Mouse (Mus musculus) gastrocnemius, postnatal 36 days (tissue): ENCODE results near the gene Sh2d6. TPM values are rescaled to one million over a fixed set of nuclear protein-coding genes. Genes with fewer than 3 reads are reported as not detected.
"Not testable (repeated sequence)": the region's sequence is repeated elsewhere in the genome, so short reads cannot be mapped to it uniquely, and the experiment has no call there.

Experiments
- DNase-seq, 2 experiments: peaks; one replicate each; pipeline ENCODE4 v3.0.0; 2022
- intact Hi-C: fragments of 180-260 bp; cut with DNase I; formaldehyde crosslinking; loops from one replicate; pipeline ENCODE4 v1.15.1; 2025
- total RNA-seq, 2 experiments: library from RNA; stranded (reverse); gene quantifications; 2 replicates each; pipeline ENCODE4 v1.2.3; 2021

Gene Sh2d6
- total RNA-seq, 2 experiments from 2014 or later, result 0.66 to 1.7 TPM

GRCm38 (mm10) chr6:72509872-72510435 lies 11.6 kb downstream of the Sh2d6 start:
- intact Hi-C loops, result no loop called here
- no peak for DNase-seq

DNA sequence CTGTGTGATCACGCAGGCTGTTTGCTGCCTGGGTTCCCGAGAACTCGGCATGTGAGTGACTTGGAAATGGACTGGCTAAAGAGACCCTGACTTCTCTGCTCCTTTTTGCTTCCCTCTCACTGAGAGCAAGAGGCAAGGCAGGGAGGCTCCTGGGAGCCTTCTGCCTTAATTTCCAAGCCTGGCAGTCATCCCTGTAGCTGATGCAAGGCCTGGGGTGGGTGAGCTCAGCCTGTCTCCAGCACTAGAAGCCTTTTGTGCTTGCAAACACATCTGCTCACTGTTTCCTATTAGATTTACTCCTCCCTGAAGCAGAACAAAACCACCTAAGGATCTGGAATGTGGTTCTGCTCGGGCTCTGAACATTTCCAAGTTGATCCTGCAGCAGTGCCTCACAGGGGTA lies 12.9 kb downstream of the Sh2d6 start:
- intact Hi-C loops, result no loop called here

DNA sequence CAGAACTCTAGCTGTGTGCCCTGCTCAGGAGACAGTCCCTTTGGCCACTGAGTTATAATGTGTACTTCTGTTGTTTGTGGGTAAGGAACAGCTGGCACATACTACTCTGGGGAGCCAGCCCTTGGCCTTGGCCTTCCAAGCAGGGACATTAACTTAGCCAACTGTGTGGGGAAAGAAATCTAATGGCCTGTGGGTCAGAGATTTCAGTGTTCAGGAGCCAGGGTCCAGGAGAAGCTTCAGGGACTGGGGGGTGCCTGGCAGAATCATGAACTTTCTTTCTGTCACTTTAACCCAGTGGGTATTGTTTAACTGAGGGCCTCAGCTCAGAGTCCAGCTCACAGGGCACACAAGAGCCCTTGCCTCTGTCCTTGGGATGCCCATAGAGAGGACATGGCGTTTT lies 15.4 kb downstream of the Sh2d6 start:
- DNase-seq, result no peak
- intact Hi-C loops, result no loop called here

More for the DNA sequence above, 12.9 kb downstream of the Sh2d6 start:
- DNase-seq, result no peak

GRCm38 (mm10) chr6:72503939-72504338 lies 17.6 kb downstream of the Sh2d6 start:
- intact Hi-C loops, result no loop called here
- no peak for DNase-seq

DNA sequence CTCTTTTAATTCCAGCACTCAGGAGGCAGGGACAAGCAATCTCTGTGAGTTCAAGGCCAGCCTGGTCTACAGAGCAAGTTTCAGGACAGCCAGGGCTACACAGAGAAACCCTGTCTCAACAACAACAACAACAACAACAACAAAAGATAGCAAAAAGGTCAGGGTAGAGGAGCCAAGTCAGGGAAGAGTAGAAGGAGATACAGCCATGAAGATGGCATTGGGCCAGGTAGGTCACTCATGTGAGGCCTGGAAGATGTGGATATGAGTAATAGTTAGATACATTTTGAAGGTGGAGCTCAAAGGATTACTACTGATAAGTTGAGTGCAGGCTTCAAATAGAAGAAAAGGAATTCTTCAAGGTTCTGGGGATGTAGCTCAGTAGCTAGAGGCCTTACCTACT lies 18.2 kb downstream of the Sh2d6 start:
- intact Hi-C loops, result no loop called here
- no peak for DNase-seq

GRCm38 (mm10) chr6:72498950-72499349 lies 22.6 kb downstream of the Sh2d6 start:
- intact Hi-C loops, result no loop called here
- DNase-seq, result no peak

DNA sequence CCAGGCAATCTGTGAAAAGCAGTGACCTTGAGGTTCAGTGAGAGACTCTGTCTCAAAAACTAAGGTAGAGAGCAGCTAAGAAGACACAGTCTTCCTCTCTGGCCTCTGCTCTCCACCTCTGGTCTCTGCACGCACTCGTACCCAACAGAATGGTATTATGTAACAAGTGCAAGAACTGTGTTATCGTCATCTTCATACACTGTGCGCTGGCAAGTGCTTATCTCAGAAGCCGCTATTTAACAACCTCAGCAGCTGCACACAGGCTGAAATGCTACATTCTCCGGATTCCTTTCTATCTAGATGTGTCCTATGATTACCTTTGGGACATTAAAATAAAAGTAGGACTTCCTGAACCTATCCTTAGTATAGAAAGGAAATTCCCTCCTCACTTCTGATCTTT lies 28.6 kb downstream of the Sh2d6 start:
- intact Hi-C loops, result no loop called here
- no peak for DNase-seq

GRCm38 (mm10) chr6:72491151-72491550 lies 30.4 kb downstream of the Sh2d6 start:
- no peak for DNase-seq
- intact Hi-C loops, result no loop called here

DNA sequence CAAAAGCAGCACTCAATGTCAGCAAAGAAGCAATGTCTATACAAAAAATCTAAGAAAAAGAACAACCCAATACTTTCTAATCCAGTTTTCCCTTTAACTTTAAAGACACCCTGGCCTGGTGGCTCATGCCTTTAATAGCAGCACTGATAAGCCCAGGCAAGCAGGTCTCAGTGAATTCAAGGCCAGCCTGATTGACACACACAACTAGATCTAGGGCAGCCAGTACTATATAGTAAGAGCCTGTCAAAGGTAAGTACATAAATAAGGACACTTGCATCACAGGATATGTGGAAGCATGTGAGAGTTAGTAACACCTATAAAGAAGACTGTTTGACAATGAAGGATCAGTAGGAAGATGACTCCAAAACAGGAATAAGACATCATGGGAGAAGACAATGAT lies 32.0 kb downstream of the Sh2d6 start:
- intact Hi-C loops, result no loop called here
- DNase-seq, result no peak

DNA sequence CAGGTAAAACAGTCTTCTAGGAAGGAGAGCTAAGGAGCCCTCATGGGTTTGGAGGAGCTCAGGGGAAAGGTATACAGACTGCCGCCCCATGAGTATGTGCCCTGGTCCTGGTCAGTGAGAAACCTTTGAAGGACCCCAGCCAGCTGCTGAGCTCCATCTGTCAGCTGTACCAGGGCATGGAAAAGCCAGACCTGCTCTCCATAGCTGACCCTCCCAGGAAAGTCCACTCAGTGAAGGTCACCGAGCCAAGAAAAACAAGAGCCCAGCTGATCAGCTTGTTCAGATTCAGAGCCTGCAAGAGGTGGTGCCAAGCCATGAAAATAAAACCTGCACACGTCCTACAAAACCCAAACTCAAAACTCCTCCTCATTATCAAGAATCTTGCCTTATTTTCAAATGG lies 32.7 kb downstream of the Sh2d6 start:
- DNase-seq, result no peak
- intact Hi-C loops, result no loop called here

DNA sequence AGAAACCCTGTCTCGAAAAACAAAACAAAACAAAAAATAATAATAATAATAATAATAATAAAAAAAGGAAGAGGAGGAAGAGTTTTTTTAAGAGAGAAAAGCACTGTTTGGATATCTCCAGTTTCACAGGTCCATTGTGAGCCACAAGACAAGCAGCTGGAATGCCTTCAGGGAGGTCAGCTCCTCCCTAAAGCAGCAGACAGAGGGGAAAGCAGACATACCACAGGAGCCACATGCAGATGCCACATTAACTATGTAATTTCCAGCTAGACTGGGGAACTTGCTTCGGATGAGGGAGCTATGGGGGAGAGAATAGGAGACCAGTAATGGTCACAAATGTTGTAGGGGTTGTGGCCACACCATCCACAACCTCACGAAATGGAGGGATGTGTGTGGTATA lies 34.2 kb downstream of the Sh2d6 start:
- intact Hi-C loops, result no loop called here
- no peak for DNase-seq

- intact Hi-C loops, result loop anchor here (1.0 kb wide), 1 partner anchor 44 kb away; no protein-coding TSS in a partner anchor
- DNase-seq, result no peak
Measured at GRCm38 (mm10) chr6:72486307-72486706, 35.2 kb downstream of the Sh2d6 start.

GRCm38 (mm10) chr6:72484887-72485286 lies 36.6 kb downstream of the Sh2d6 start:
- no peak for DNase-seq
- intact Hi-C loops, result no loop called here

DNA sequence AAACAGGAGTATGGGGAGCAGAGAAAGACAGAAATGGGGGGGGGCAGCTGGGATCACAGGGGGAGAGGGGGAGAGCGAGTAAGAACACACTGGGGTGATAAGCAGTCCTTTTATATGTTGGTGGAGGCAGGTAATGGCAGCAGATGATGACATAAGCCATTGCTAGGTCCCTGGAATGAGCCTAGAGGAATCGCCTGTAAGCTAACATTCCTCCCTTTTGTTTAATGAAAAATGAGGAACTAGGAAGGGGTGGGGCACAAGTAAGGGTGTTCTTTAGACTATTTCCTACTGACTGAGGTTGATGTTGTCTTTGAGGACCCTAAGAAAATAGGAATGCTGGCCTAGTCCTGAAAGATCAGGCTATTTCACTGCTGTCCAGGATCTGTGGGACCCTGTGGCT lies 39.4 kb downstream of the Sh2d6 start:
- no peak for DNase-seq
- intact Hi-C loops, result no loop called here

DNA sequence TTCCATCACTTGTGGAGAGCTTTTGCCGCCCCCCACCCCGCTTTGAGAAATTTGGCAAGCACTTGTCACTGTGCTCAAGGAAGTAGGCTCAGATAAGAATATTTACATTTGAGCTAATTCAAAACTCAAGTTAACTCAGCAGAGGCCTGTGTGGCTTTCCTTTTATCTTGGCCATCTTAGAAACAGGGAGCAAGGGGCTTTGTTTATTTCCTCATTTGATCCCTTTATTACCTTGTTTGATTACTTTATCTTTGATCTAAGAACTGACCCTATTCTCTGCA lies 41.1 kb downstream of the Sh2d6 start:
- no peak for DNase-seq
- intact Hi-C loops, result no loop called here

DNA sequence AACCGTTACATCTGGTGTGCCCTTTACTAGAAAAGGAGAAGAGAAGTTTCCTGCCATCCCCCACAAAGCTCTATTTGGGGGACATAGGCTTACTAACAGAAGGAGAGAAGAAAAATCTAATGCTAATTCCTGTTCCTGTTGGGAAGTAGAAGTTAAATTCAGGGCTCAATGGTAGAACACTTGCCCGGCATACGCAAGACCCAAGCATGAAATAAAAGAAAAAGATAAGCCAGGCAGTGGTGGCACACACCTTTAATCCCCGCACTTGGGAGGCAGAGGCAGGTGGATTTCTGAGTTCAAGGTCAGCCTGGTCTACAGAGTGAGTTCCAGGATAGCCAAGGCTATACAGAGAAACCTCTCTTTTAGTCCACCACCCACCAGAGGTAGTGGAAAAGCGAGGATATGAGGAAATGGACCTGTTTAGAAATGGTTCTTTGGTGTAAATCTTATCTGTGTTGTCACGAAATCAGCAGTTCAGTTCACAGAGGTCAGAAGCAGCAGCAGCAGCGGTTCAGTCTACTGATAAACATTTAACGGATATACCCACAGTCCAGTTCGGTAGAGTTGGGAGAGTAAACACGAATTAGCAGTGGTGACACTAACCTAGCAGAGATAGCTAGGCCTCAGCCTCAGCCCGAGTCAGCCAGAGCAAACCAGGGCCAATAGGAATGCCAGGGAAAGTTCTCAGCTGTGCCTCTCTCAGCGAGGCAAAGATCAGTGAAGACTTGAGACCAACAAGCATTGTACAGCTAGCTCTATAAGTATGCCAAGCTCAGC lies 41.7 kb downstream of the Sh2d6 start:
- intact Hi-C loops, result no loop called here
- no peak for DNase-seq

DNA sequence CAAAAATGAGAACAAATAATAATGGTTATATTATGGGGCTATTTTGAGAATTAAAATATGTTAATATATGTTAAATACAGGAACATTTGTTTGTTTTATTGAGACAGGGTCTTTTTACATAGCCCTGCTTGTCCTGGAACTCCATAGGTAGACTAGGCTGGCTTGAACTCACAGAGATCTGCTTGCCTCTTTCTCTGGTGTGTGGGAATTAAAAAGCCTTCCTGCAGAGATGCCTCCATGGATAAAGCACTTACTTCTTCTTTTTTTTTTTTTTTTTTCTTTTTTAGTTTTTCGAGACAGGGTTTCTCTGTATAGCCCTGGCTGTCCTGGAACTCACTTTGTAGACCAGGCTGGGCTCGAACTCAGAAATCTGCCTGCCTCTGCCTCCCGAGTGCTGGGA lies 42.8 kb downstream of the Sh2d6 start:
- intact Hi-C loops, DNase-seq: not testable (repeated sequence)

GRCm38 (mm10) chr6:72477621-72478020 lies 43.9 kb downstream of the Sh2d6 start:
- no peak for DNase-seq
- intact Hi-C loops, result no loop called here

DNA sequence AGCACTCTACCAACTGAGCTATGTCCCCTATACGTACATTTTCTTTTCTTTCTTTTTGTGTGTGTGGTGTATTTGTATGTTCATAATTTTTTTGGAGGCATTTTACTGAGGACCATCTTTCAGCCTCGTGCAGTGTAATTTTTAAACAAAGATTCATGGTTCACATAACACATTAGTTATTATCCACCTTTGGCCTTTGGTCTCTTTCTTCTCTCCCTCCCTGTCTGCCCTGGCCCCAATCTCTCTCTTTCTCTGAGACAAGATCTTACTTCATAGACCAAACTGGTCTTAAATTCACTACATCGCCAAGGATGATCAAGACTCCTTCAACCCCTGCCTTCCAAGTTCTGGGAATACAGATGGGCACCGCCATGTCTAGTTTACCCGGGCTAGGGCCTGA lies 44.7 kb downstream of the Sh2d6 start:
- intact Hi-C loops, result no loop called here
- DNase-seq, result no peak

DNA sequence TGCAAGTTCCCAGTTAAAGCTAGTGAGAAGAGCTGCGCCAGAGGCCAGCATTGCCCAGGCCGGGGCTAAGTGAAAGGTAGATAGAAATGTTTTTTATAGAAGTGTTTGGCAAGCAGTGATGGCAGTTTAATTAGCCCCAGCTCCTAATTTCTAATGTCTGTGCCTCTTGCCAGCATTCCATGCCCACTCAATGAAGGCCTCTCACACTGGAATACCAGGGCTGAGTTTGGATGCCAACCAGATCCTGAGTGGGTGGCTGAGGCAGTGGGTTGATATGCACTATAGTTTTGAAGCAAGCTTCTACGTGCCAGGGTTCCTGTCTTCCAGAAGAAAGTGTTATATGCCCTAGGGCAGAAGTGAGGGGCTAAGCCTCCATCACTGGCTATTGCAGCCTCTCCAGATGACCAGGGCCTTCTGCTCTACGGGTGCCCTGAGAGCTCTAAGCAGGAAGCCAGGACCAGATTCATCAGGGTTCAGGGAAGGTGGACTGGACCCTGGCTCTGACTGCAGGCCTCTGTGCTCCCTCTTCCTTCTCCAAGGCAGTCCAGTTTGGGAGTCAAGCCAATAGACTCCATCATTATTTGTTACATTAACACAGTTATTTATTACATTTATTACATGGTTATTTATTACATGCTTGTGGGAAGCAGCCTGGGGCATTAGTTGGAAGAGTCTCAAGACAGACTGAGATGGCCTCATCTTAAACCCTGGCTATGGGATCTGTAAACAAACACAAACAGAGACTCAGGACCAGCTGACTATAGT lies 46.1 kb downstream of the Sh2d6 start:
- intact Hi-C loops, result no loop called here
- no peak for DNase-seq

- DNase-seq, result peak; percentile 62 to 66
- intact Hi-C loops, result loop anchor here (5.0 kb wide), 1 partner anchor 36 kb away; the partner anchor contains the start of gene Mat2a
Measured at GRCm38 (mm10) chr6:72473264-72474041, 48.1 kb downstream of the Sh2d6 start.
